Mouse (Mus musculus) embryonic facial prominence, embryonic 14.5 days (tissue): ENCODE data around the gene Phykpl. TPM values are rescaled to one million over a fixed set of nuclear protein-coding genes. Genes with fewer than 3 reads are reported as not detected.

Source experiments
- ATAC-seq: fragments of 200-750 bp; cut with Nextera tagmentation; 2 replicates; pipeline ENCODE4 v1.8.0; 2017; ENCODE audit warnings: low read depth, moderate number of reproducible peaks, moderate TSS enrichment
- DNase-seq: peaks from one replicate; pipeline ENCODE4 v3.0.0-alpha.2; 2015; ENCODE audit warnings: low spot score
- H3K27ac ChIP-seq: fragments of 300-500 bp; sonication (generic); replicated peaks from 2 replicates; pipeline ENCODE4 v1.5.1; 2014; ENCODE audit warnings: low read depth, mild to moderate bottlenecking, low read length, moderate library complexity
- H3K27me3 ChIP-seq: fragments of 300-500 bp; sonication (generic); replicated peaks from 2 replicates; pipeline ENCODE4 v1.6.1; 2014; ENCODE audit warnings: low read length; ENCODE audit not compliant: control insufficient read depth, insufficient read depth
- H3K36me3 ChIP-seq: fragments of 300-500 bp; sonication (generic); 2 replicates; pipeline ENCODE4 v1.6.1; 2014; ENCODE audit warnings: low read length, mixed read lengths; ENCODE audit not compliant: control insufficient read depth, insufficient read depth
- H3K4me1 ChIP-seq: fragments of 300-500 bp; sonication (generic); 2 replicates; pipeline ENCODE4 v1.6.1; 2014; ENCODE audit warnings: antibody characterized with exemption, low read length; ENCODE audit not compliant: control insufficient read depth, insufficient read depth
- H3K4me2 ChIP-seq: fragments of 300-500 bp; sonication (generic); 2 replicates; pipeline ENCODE4 v1.6.1; 2014; ENCODE audit warnings: low read depth, mild to moderate bottlenecking, low read length, moderate library complexity, mixed read lengths
- H3K4me3 ChIP-seq: fragments of 300-500 bp; sonication (generic); 2 replicates; pipeline ENCODE4 v1.5.1; 2014; ENCODE audit warnings: low read depth, mild to moderate bottlenecking, low read length
- H3K9ac ChIP-seq: fragments of 300-500 bp; sonication (generic); 2 replicates; pipeline ENCODE4 v1.6.1; 2014; ENCODE audit warnings: low read depth, mild to moderate bottlenecking, low read length, moderate library complexity, mixed read lengths
- H3K9me3 ChIP-seq: fragments of 300-500 bp; sonication (generic); 2 replicates; pipeline ENCODE4 v1.6.1; 2016; ENCODE audit warnings: low read length; ENCODE audit not compliant: control insufficient read depth
- WGBS: fragments of 180-500 bp; shearing (Covaris S2); extraction: QIAGEN DNeasy Blood & Tissue Kit; methylation state at CpG from one replicate; pipeline ENCODE4 v1.1.7; 2014; 5-methylcytosine and 5-hydroxymethylcytosine counted together
- polyA plus RNA-seq: library from polyadenylated mRNA; unstranded; fragments of >200 nt; fragmentation: Nextera tagmentation; extraction: Ambion mirVana; gene quantifications from 2 replicates; pipeline ENCODE4 v1.2.1, GENCODE M21; 2014

Gene Phykpl
- polyA plus RNA-seq, 1 experiment from 2014 or later: 15.2 TPM

GRCm38 (mm10) chr11:51636323-51636684 lies 51.7 kb downstream of the Phykpl start:
- H3K4me2 ChIP-seq: peak overlapping the region; percentile 70
- H3K27me3 ChIP-seq: no peaks in the 10 kb centered on the region
- WGBS: 1% methylated on average over 6 of the region's 6 CpGs
- peak overlapping the region; percentile 71 for H3K4me3 ChIP-seq
- peaks cover 12% of the 10 kb centered on the region; the same call in 1 of the 2 replicates for H3K4me1 ChIP-seq
- peak overlapping the region; percentile 86 for H3K27ac ChIP-seq
- H3K9ac ChIP-seq: peak overlapping the region; percentile 74
- no peaks in the 10 kb centered on the region for H3K9me3 ChIP-seq
- ATAC-seq (peak; percentile 60; the same call in 1 of the 2 replicates), DNase-seq (peak; percentile 88)
- H3K36me3 ChIP-seq: no peaks in the 10 kb centered on the region

- Histone ChIP-seq H3K4me2 (peak overlapping the region; percentile 34), H3K4me1 (peaks cover 12% of the 10 kb centered on the region), H3K9ac (no peak overlapping the region), H3K27me3 (no peaks in the 10 kb centered on the region), H3K4me3 (no peak overlapping the region), H3K27ac (peak overlapping the region; percentile 2; the same call in 1 of the 2 replicates), H3K36me3 (peaks cover 10% of the 10 kb centered on the region; the same call in 1 of the 2 replicates), H3K9me3 (no peaks in the 10 kb centered on the region)
- DNase-seq (peak; percentile 82), ATAC-seq (no peak)
- 2% methylated on average over 15 of the region's 17 CpGs for WGBS
These were observed 53.4 kb downstream of the Phykpl start for GRCm38 (mm10) chr11:51637971-51638414.

- ATAC-seq (no peak), DNase-seq (no peak)
- Histone ChIP-seq H3K9ac (no peak overlapping the region), H3K4me3 (no peak overlapping the region), H3K4me2 (peak overlapping the region; percentile 34), H3K4me1 (peaks cover 16% of the 10 kb centered on the region), H3K27me3 (no peaks in the 10 kb centered on the region), H3K27ac (0 out of 2 replicates have a peak overlapping the region, but pooled peaks have one; percentile 2), H3K36me3 (peaks cover 14% of the 10 kb centered on the region; the same call in 1 of the 2 replicates), H3K9me3 (no peaks in the 10 kb centered on the region)
- 61% methylated on average over 5 of the region's 5 CpGs for WGBS
These were observed 53.9 kb downstream of the Phykpl start for GRCm38 (mm10) chr11:51638497-51638896.

- no peak for ATAC-seq
- WGBS: 76% methylated on average over 7 of the region's 7 CpGs
- H3K27ac ChIP-seq: no peak overlapping the region
These were observed 56.2 kb downstream of the Phykpl start for GRCm38 (mm10) chr11:51640748-51641147.

GRCm38 (mm10) chr11:51643202-51643601 lies 58.6 kb downstream of the Phykpl start:
- Histone ChIP-seq H3K36me3 (peaks cover 24% of the 10 kb centered on the region; the same call in 1 of the 2 replicates), H3K27me3 (no peaks in the 10 kb centered on the region), H3K27ac (peak overlapping the region; percentile 55; the same call in 1 of the 2 replicates), H3K4me2 (no peak overlapping the region), H3K9ac (peak overlapping the region; percentile 15; the same call in 1 of the 2 replicates), H3K4me1 (peaks cover 4% of the 10 kb centered on the region; the same call in 1 of the 2 replicates), H3K4me3 (no peak overlapping the region), H3K9me3 (no peaks in the 10 kb centered on the region)
- DNase-seq (no peak), ATAC-seq (no peak)
- 77% methylated on average over 9 of the region's 9 CpGs for WGBS

More at GRCm38 (mm10) chr11:51640748-51641147, 56.2 kb downstream of the Phykpl start:
- Histone ChIP-seq H3K9ac (no peak overlapping the region), H3K9me3 (no peaks in the 10 kb centered on the region), H3K36me3 (peaks cover 22% of the 10 kb centered on the region; the same call in 1 of the 2 replicates), H3K27me3 (no peaks in the 10 kb centered on the region), H3K4me3 (no peak overlapping the region), H3K4me2 (no peak overlapping the region), H3K4me1 (peaks cover 12% of the 10 kb centered on the region; the same call in 1 of the 2 replicates)
- no peak for DNase-seq

GRCm38 (mm10) chr11:51643761-51644160 lies 59.2 kb downstream of the Phykpl start:
- H3K4me2 ChIP-seq: no peak overlapping the region
- H3K9ac ChIP-seq: peak overlapping the region; percentile 15; the same call in 1 of the 2 replicates
- H3K9me3 ChIP-seq: no peaks in the 10 kb centered on the region
- peak; percentile 39; the same call in 1 of the 2 replicates for ATAC-seq
- H3K4me3 ChIP-seq: no peak overlapping the region
- peaks cover 9% of the 10 kb centered on the region; the same call in 1 of the 2 replicates for H3K4me1 ChIP-seq
- H3K27ac ChIP-seq: peak overlapping the region; percentile 55; the same call in 1 of the 2 replicates
- DNase-seq: peak; percentile 59
- H3K27me3 ChIP-seq: no peaks in the 10 kb centered on the region
- WGBS: 51% methylated on average over 15 of the region's 15 CpGs
- peaks cover 24% of the 10 kb centered on the region; the same call in 1 of the 2 replicates for H3K36me3 ChIP-seq

GRCm38 (mm10) chr11:51644217-51644616 lies 59.7 kb downstream of the Phykpl start:
- no peaks in the 10 kb centered on the region for H3K27me3 ChIP-seq
- no peak overlapping the region for H3K4me3 ChIP-seq
- H3K9ac ChIP-seq: no peak overlapping the region
- no peak overlapping the region for H3K4me2 ChIP-seq
- no peak for ATAC-seq
- peaks cover 14% of the 10 kb centered on the region; the same call in 1 of the 2 replicates for H3K4me1 ChIP-seq
- peaks cover 24% of the 10 kb centered on the region; the same call in 1 of the 2 replicates for H3K36me3 ChIP-seq
- H3K9me3 ChIP-seq: no peaks in the 10 kb centered on the region
- 71% methylated on average over 16 of the region's 16 CpGs for WGBS
- no peak overlapping the region for H3K27ac ChIP-seq
- no peak for DNase-seq

- Histone ChIP-seq H3K27ac (no peak overlapping the region), H3K9me3 (no peaks in the 10 kb centered on the region), H3K27me3 (no peaks in the 10 kb centered on the region), H3K9ac (no peak overlapping the region), H3K4me2 (no peak overlapping the region), H3K4me3 (no peak overlapping the region), H3K36me3 (peaks cover 24% of the 10 kb centered on the region; the same call in 1 of the 2 replicates), H3K4me1 (peaks cover 20% of the 10 kb centered on the region; the same call in 1 of the 2 replicates)
- WGBS: 78% methylated on average over 13 of the region's 13 CpGs
- ATAC-seq: no peak
- no peak for DNase-seq
These were observed 60.7 kb downstream of the Phykpl start for GRCm38 (mm10) chr11:51645293-51645692.
